Mouse (Mus musculus): ENCODE measurements around the gene Zc4h2. TPM values are rescaled to one million over a fixed set of nuclear protein-coding genes. Genes with fewer than 3 reads are reported as not detected.

The Zc4h2 gene
- 50.9 and 52.5 TPM in 2 replicates for total RNA-seq (2014; rRNA removed)
- 61.6 and 74.9 TPM in 2 replicates for polyA plus RNA-seq (2015; fragmentation: Nextera tagmentation; extraction: Ambion mirVana)

DNA sequence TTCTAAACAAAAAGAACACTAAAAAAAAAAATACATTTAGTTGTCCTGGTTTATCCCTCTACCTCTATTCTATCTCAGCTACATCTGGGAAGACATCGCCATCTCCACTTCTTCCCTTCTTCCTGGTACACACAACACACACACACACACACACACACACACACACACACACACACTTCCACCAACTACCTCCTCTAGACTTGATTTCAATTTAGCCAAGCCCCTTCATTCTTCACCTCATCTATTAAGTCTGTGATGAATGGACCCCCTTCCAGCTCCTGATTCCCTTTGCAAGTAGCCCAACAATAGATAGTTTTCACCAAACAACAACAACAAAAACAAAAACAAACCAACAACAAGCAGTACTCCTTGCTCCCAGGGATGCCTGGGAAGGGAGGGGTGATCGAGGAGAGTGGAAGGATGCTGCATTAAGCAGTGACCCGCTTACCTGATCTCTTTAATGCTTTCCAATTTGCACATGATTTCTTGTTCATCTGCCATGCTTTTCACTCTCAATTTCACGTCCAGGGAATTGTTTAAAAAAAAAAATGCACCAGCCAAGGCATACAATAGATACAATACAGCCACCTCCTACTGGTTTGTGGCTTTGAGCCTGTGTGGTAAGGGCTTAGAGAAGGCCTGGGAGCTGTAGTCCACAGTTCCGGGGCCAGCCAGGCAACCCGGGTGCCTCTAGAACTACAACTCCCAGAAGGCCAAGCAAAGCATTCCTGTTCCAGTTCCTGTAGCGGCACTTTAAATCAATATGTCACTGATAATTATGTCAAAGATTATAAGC is at the start of gene Zc4h2:
Gene Zc4h2 (minus strand): TSS at position 706 of the 796 bp plus-strand sequence.
- H3K4me1 ChIP-seq (ENCODE audit: insufficient read depth): no peaks in the 10 kb centered on the region
- H3K27me3 ChIP-seq (ENCODE audit: insufficient read depth, low read length): no peaks in the 10 kb centered on the region
- H3K27ac ChIP-seq (ENCODE audit: low read depth, low read length): peak within 1 kb of the TSS; percentile 73
- ATAC-seq: peak; percentile 100
- peak within 1 kb of the TSS; percentile 47 for H3K4me2 ChIP-seq (ENCODE audit: low read depth)
- H3K9me3 ChIP-seq (ENCODE audit: low read length): no peaks in the 10 kb centered on the region
- TF ChIP-seq CTCF (IDR thresholded peaks at IDR 0.05; ENCODE audit: low read depth): no peak
- WGBS: 22% methylated on average over 7 of the region's 7 CpGs
- peak; percentile 85 for DNase-seq
- no peaks in the 10 kb centered on the region for H3K36me3 ChIP-seq (ENCODE audit: insufficient read depth)
- H3K4me3 ChIP-seq (ENCODE audit: low read depth, low read length): peak within 1 kb of the TSS; percentile 47
- peak within 1 kb of the TSS; percentile 59 for H3K9ac ChIP-seq

DNA sequence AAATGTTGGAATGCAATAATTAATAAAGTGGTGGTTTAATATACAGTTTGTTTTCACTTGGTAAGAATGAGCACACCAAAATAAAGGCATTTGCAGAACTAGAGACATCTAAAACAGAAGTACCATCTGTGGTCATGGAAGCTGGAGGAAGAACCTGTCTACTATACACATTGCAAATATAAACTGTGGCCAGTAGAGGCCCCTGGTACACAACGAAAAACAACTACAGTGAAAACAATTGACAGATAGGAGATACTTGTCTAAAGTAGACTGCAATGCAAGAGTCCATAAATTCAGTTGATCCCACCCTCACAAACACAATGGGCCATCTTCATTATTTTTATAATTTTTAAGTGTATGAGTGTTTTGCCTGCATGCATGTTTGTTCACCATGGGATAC is 28.8 kb upstream of the Zc4h2 start:
- Histone ChIP-seq H3K4me3 (ENCODE audit: low read depth, low read length) (no peak overlapping the region), H3K9me3 (ENCODE audit: low read length) (no peaks in the 10 kb centered on the region), H3K27me3 (ENCODE audit: insufficient read depth, low read length) (no peaks in the 10 kb centered on the region), H3K27ac (ENCODE audit: low read depth, low read length) (no peak overlapping the region), H3K9ac (no peak overlapping the region), H3K4me2 (ENCODE audit: low read depth) (no peak overlapping the region), H3K36me3 (ENCODE audit: insufficient read depth) (no peaks in the 10 kb centered on the region), H3K4me1 (ENCODE audit: insufficient read depth) (no peaks in the 10 kb centered on the region)
- peak; percentile 37 for TF ChIP-seq CTCF (IDR thresholded peaks at IDR 0.05; ENCODE audit: low read depth)
- ATAC-seq (peak; percentile 43; the same call in 1 of the 2 replicates), DNase-seq (peak; percentile 20)
- 62% methylated on average over 1 of the region's 1 CpGs for WGBS

DNA sequence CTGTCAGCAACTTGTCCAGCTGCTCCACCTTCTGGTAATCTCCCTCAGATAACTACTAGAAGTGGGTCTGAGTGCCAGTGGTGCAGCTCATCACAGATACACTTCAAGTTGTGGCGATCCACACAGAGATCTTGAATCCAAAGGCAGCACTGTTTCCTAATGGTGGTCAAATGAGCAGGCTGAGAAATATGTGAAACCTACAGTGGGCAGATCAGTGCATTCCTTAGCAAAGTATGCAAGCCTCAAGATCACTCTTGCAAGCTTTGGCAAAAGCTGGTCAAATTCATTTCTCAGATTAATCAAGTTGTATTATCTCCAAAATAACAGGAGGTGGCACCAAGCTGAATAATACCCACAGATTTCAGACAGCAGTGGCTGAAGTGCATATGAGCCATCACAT is 23.9 kb upstream of the Zc4h2 start:
- Histone ChIP-seq H3K27me3 (ENCODE audit: insufficient read depth, low read length) (no peaks in the 10 kb centered on the region), H3K27ac (ENCODE audit: low read depth, low read length) (no peak overlapping the region), H3K9ac (no peak overlapping the region), H3K36me3 (ENCODE audit: insufficient read depth) (no peaks in the 10 kb centered on the region), H3K9me3 (ENCODE audit: low read length) (no peaks in the 10 kb centered on the region), H3K4me3 (ENCODE audit: low read depth, low read length) (no peak overlapping the region), H3K4me2 (ENCODE audit: low read depth) (no peak overlapping the region), H3K4me1 (ENCODE audit: insufficient read depth) (no peaks in the 10 kb centered on the region)
- no peak for DNase-seq
- 87% methylated on average over 1 of the region's 1 CpGs for WGBS
- ATAC-seq: no peak
- no peak for TF ChIP-seq CTCF (IDR thresholded peaks at IDR 0.05; ENCODE audit: low read depth)

DNA sequence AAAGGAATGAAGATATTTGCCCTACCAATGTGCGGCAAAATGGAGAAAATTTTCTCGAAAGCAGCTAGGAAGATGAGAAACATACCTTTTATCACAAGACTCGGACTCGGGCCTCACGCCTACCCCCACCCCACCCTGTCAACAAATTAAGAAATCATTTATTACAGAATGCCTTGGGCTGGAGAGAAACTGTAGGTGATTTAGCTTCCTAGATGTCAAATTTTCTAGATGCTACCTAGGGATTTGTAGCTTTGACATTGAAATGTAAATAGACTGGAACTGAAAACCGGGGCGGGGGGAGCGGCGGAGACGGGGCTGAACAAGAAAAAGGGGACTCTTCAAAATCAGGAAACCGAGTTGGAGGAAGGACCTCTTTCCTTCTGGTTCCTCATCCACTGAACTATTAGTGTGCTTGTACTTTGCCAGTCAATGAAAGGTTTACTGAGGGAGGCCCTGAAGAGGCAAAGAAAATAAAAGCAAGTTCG is 333 bp upstream of the Zc4h2 start:
- H3K27me3 ChIP-seq (ENCODE audit: insufficient read depth, low read length): no peaks in the 10 kb centered on the region

DNA sequence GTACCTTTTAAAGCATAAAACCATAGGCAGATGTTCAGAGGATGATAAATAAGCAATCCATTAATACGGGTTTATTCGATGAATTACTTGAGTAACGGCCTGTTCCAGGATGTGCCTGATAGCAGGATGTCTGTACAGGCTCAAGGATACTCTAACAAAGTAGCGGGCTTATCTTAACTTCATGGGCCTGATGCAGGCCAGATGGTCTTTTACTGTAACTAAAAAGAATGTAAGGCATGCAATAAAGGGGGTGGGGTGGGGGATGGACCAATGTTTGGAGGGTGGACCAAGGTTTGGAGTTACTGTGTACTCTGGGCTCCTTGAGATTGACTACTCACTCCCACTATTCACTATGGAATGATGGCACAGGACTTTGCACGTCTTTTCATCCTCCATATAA is 57.7 kb downstream of the Zc4h2 start:
- 87% methylated on average over 5 of the region's 5 CpGs for WGBS
- no peaks in the 10 kb centered on the region for H3K36me3 ChIP-seq (ENCODE audit: insufficient read depth)
- no peak for DNase-seq
- no peaks in the 10 kb centered on the region for H3K9me3 ChIP-seq (ENCODE audit: low read length)
- H3K4me2 ChIP-seq (ENCODE audit: low read depth): no peak overlapping the region
- no peak for ATAC-seq
- H3K4me1 ChIP-seq (ENCODE audit: insufficient read depth): no peaks in the 10 kb centered on the region
- no peak overlapping the region for H3K27ac ChIP-seq (ENCODE audit: low read depth, low read length)
- H3K4me3 ChIP-seq (ENCODE audit: low read depth, low read length): no peak overlapping the region
- no peak for TF ChIP-seq CTCF (IDR thresholded peaks at IDR 0.05; ENCODE audit: low read depth)
- H3K9ac ChIP-seq: no peak overlapping the region
- no peaks in the 10 kb centered on the region for H3K27me3 ChIP-seq (ENCODE audit: insufficient read depth, low read length)

More for the DNA sequence above, 333 bp upstream of the Zc4h2 start:
- Histone ChIP-seq H3K27ac (ENCODE audit: low read depth, low read length) (peak overlapping the region; percentile 73), H3K4me3 (ENCODE audit: low read depth, low read length) (peak overlapping the region; percentile 47), H3K4me2 (ENCODE audit: low read depth) (peak overlapping the region; percentile 47), H3K36me3 (ENCODE audit: insufficient read depth) (no peaks in the 10 kb centered on the region), H3K4me1 (ENCODE audit: insufficient read depth) (no peaks in the 10 kb centered on the region), H3K9me3 (ENCODE audit: low read length) (no peaks in the 10 kb centered on the region), H3K9ac (peak overlapping the region; percentile 59)
- DNase-seq (no peak), ATAC-seq (peak; percentile 46)
- 31% methylated on average over 12 of the region's 12 CpGs for WGBS
- TF ChIP-seq CTCF (IDR thresholded peaks at IDR 0.05; ENCODE audit: low read depth): no peak

Other genes starting within 250 kb of the Zc4h2 start
- 16.8 and 18.1 TPM in 2 replicates for gene Amer1, start 213.6 kb downstream of the Zc4h2 start, total RNA-seq (2014; rRNA removed)
- 7.1 and 11.3 TPM in 2 replicates for gene Amer1, start 213.6 kb downstream of the Zc4h2 start, polyA plus RNA-seq (2015; fragmentation: Nextera tagmentation; extraction: Ambion mirVana)
- gene Asb12, start 100.5 kb downstream of the Zc4h2 start, total RNA-seq (2014; rRNA removed): 0.33 and 0.38 TPM in 2 replicates
- 0.34 TPM in 1 of 2 replicates, not detected in the other for gene Asb12, start 100.5 kb downstream of the Zc4h2 start, polyA plus RNA-seq (2015; fragmentation: Nextera tagmentation; extraction: Ambion mirVana)
- not detected in 2 replicates for gene Pfn5, start 100.4 kb downstream of the Zc4h2 start, total RNA-seq (2014; rRNA removed)
- gene Pfn5, start 100.4 kb downstream of the Zc4h2 start, polyA plus RNA-seq (2015; fragmentation: Nextera tagmentation; extraction: Ambion mirVana): not detected in 2 replicates
- gene Zc3h12b, start 53.2 kb upstream of the Zc4h2 start, total RNA-seq (2014; rRNA removed): 10.6 and 11.6 TPM in 2 replicates
- 2.5 and 3.5 TPM in 2 replicates for gene Zc3h12b, start 53.2 kb upstream of the Zc4h2 start, polyA plus RNA-seq (2015; fragmentation: Nextera tagmentation; extraction: Ambion mirVana)